Mouse (Mus musculus) limb, embryonic 13.5 days (tissue): ENCODE measurements around the gene Grin2d. TPM values are rescaled to one million over a fixed set of nuclear protein-coding genes. Genes with fewer than 3 reads are reported as not detected.

Experiments used
- ATAC-seq: fragments of 200-750 bp; cut with Nextera tagmentation; 2 replicates; pipeline ENCODE4 v1.8.0; 2017; ENCODE audit warnings: low read depth, moderate number of reproducible peaks, moderate TSS enrichment; ENCODE audit not compliant: low FRiP score
- H3K27ac ChIP-seq: fragments of 300-500 bp; sonication (generic); 2 replicates; pipeline ENCODE4 v1.5.1; 2015; ENCODE audit warnings: inconsistent platforms, mild to moderate bottlenecking, moderate library complexity
- H3K27me3 ChIP-seq: fragments of 300-500 bp; sonication (generic); 2 replicates; pipeline ENCODE4 v1.6.1; 2015; ENCODE audit warnings: mild to moderate bottlenecking, inconsistent platforms
- H3K36me3 ChIP-seq: fragments of 300-500 bp; sonication (generic); 2 replicates; pipeline ENCODE4 v1.6.1; 2015; ENCODE audit warnings: inconsistent platforms, mild to moderate bottlenecking, moderate library complexity
- H3K4me1 ChIP-seq: fragments of 300-500 bp; sonication (generic); 2 replicates; pipeline ENCODE4 v1.6.1; 2015; ENCODE audit warnings: inconsistent platforms
- H3K4me2 ChIP-seq: fragments of 300-500 bp; sonication (generic); replicated peaks from 2 replicates; pipeline ENCODE4 v1.6.1; 2015; ENCODE audit warnings: inconsistent platforms, mild to moderate bottlenecking, moderate library complexity
- H3K4me3 ChIP-seq: fragments of 300-500 bp; sonication (generic); 2 replicates; pipeline ENCODE4 v1.5.1; 2015; ENCODE audit warnings: moderate library complexity, mild to moderate bottlenecking, inconsistent platforms
- H3K9ac ChIP-seq: fragments of 300-500 bp; sonication (generic); 2 replicates; pipeline ENCODE4 v1.6.1; 2015; ENCODE audit warnings: mild to moderate bottlenecking, inconsistent platforms
- H3K9me3 ChIP-seq: fragments of 300-500 bp; sonication (generic); 2 replicates; pipeline ENCODE4 v1.6.1; 2016; ENCODE audit warnings: inconsistent platforms
- WGBS: fragments of 180-500 bp; shearing (Covaris S2); methylation state at CpG from one replicate; pipeline ENCODE4 v1.1.7; 2015; 5-methylcytosine and 5-hydroxymethylcytosine counted together
- polyA plus RNA-seq: library from polyadenylated mRNA; unstranded; fragments of >200 nt; fragmentation: Nextera tagmentation; extraction: Ambion mirVana; gene quantifications from 2 replicates; pipeline ENCODE4 v1.2.1, GENCODE M21; 2015

The Grin2d gene
- polyA plus RNA-seq, 1 experiment from 2014 or later: 0.43 TPM

DNA sequence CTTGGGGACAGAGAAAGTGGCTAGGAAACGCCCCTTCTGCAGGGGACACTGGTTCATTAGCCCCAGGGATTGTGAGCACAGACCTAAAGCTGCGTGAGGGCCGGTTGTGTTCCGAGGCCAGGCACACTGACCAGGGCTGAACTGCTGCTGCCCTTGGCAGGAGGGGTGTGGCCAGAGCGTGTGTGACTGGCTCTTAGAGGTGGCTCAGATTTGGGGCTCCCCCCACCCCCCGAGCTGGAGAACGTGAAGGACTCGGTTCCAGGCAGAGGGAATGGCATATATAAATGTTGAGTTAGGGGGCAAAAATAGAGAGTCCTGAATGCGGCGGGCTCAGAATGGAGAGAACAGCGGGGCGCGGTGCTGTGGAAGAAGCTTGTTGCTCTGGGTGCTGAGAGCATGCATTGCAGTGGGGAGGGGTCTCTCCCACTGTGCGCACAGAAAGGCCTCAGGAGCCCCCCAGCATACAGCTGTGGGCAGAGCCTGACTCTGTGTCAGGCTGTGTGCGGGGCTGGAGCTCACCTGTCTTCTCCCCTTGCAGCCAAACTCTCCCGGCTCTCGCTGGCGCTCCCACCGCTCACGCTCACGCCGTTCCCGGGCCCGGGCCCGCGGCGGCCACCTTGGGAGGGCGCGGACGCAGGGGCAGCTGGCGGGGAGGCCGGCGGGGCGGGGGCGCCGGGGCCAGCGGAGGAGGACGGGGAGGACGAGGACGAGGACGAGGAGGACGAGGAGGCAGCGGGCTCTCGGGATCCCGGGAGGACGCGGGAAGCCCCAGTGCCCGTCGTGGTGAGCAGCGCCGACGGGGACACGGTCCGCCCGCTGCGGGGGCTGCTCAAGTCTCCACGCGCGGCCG lies 80.3 kb downstream of the Grin2d start:
- WGBS: 1% methylated on average over 60 of the region's 60 CpGs
- H3K4me3 ChIP-seq: peak overlapping the region; percentile 47
- H3K27me3 ChIP-seq: peaks cover 37% of the 10 kb centered on the region
- H3K9me3 ChIP-seq: no peaks in the 10 kb centered on the region
- H3K36me3 ChIP-seq: peaks cover 49% of the 10 kb centered on the region
- H3K9ac ChIP-seq: peak overlapping the region; percentile 73
- no peak overlapping the region for H3K27ac ChIP-seq
- peak overlapping the region; percentile 89 for H3K4me2 ChIP-seq
- peaks cover 31% of the 10 kb centered on the region for H3K4me1 ChIP-seq
- ATAC-seq: no peak

GRCm38 (mm10) chr7:45796950-45797349 lies 81.2 kb downstream of the Grin2d start:
- peaks cover 49% of the 10 kb centered on the region for H3K36me3 ChIP-seq
- peaks cover 31% of the 10 kb centered on the region for H3K4me1 ChIP-seq
- no peak for ATAC-seq
- no peak overlapping the region for H3K4me3 ChIP-seq
- H3K27me3 ChIP-seq: peaks cover 37% of the 10 kb centered on the region
- H3K27ac ChIP-seq: no peak overlapping the region
- peak overlapping the region; percentile 89; the same call in 1 of the 2 replicates for H3K4me2 ChIP-seq
- 58% methylated on average over 6 of the region's 6 CpGs for WGBS
- no peak overlapping the region for H3K9ac ChIP-seq
- H3K9me3 ChIP-seq: no peaks in the 10 kb centered on the region

DNA sequence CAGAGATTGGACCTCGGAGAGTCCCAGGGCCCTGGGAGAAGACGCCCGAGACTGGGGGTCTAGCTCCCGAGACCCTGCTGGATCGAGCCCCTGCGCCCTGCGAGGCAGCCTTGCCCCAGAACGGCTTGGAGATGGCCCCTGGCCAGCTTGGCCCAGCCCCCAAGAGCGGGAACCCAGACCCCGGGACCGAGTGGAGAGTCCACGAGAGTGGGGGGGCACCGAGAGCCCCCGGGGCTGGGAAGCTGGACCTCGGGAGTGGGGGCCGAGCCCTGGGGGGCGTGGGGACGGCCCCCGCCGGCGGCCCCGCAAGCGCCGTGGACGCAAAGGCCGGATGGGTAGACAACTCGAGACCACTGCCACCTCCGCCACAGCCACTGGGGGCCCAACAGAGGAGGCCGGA lies 83.2 kb downstream of the Grin2d start:
- H3K9me3 ChIP-seq: no peaks in the 10 kb centered on the region
- no peak overlapping the region for H3K4me2 ChIP-seq
- WGBS: 90% methylated on average over 29 of the region's 29 CpGs
- H3K4me3 ChIP-seq: no peak overlapping the region
- no peak overlapping the region for H3K9ac ChIP-seq
- ATAC-seq: no peak
- peaks cover 64% of the 10 kb centered on the region for H3K36me3 ChIP-seq
- no peak overlapping the region for H3K27ac ChIP-seq
- H3K4me1 ChIP-seq: peaks cover 23% of the 10 kb centered on the region
- H3K27me3 ChIP-seq: peaks cover 36% of the 10 kb centered on the region

- 84% methylated on average over 24 of the region's 44 CpGs for WGBS
- no peak for ATAC-seq
- peaks cover 31% of the 10 kb centered on the region for H3K27me3 ChIP-seq
These were observed 84.1 kb downstream of the Grin2d start for GRCm38 (mm10) chr7:45793969-45794585.

DNA sequence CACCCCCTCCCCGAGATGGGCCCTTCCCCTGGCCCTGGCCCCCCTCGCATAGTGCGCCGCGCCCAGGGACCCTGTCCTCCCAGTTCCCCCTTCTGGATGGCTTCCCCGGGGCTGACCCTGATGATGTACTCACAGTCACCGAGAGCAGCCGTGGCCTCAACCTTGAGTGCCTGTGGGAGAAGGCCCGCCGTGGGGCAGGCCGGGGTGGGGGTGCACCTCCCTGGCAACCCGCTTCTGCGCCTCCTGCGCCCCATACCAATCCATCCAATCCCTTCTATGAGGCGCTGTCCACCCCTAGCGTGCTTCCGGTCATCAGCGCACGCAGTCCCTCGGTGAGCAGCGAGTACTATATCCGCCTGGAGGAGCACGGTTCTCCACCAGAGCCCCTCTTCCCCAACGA lies 84.9 kb downstream of the Grin2d start:
- Histone ChIP-seq H3K27ac (no peak overlapping the region), H3K9me3 (no peaks in the 10 kb centered on the region), H3K27me3 (peaks cover 23% of the 10 kb centered on the region), H3K4me2 (no peak overlapping the region), H3K36me3 (peaks cover 82% of the 10 kb centered on the region), H3K4me1 (peaks cover 16% of the 10 kb centered on the region), H3K4me3 (no peak overlapping the region), H3K9ac (no peak overlapping the region)
- WGBS: 83% methylated on average over 22 of the region's 24 CpGs
- no peak for ATAC-seq

More at GRCm38 (mm10) chr7:45793969-45794585, 84.1 kb downstream of the Grin2d start:
- Histone ChIP-seq H3K4me2 (no peak overlapping the region), H3K4me3 (no peak overlapping the region), H3K27ac (no peak overlapping the region), H3K9ac (no peak overlapping the region), H3K9me3 (no peaks in the 10 kb centered on the region), H3K4me1 (peaks cover 21% of the 10 kb centered on the region), H3K36me3 (peaks cover 73% of the 10 kb centered on the region)

DNA sequence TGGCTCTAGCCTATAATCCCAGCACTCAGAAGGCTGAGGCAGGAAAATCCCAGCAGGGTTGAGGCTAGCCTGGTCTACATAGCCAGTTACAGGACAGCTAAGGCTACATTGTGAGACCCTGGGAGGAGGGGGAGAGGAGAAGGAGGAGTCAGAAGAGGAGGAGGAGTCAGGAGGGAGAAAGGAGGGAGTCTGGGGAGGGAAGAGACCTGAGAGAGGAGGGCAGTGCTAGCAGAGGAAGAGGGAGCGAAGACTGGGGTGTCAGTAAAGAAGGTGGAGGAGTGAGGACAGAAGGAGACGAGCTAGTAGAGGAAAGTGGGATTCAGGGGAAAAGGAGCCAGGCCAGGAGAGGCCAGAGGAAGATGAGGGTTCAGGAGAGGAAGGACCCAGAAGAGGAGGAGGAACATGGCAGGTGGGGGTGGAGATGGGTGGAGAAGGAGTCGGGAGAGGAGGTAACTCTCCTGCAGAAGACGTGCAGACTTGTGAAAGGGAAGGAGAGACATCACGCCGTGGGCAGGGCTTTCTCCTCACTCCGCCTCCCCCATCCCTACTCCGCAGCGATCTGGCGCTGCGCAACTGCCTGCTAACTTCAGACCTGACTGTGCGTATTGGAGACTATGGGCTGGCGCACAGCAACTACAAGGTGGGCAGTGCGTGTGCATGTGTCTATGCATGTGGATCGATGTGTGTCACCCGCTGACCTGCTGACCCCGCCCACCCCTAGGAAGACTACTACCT lies 86.3 kb downstream of the Grin2d start:
- no peak overlapping the region for H3K4me3 ChIP-seq
- H3K4me2 ChIP-seq: no peak overlapping the region
- H3K4me1 ChIP-seq: peaks cover 13% of the 10 kb centered on the region
- H3K27ac ChIP-seq: no peak overlapping the region
- 73% methylated on average over 17 of the region's 17 CpGs for WGBS
- H3K36me3 ChIP-seq: peaks cover 90% of the 10 kb centered on the region
- no peaks in the 10 kb centered on the region for H3K9me3 ChIP-seq
- H3K27me3 ChIP-seq: peaks cover 10% of the 10 kb centered on the region
- H3K9ac ChIP-seq: no peak overlapping the region
- no peak for ATAC-seq

- H3K36me3 ChIP-seq: peaks cover 82% of the 10 kb centered on the region
- no peak overlapping the region for H3K4me3 ChIP-seq
- no peak overlapping the region for H3K27ac ChIP-seq
- H3K9ac ChIP-seq: no peak overlapping the region
- no peak overlapping the region for H3K4me2 ChIP-seq
- no peak for ATAC-seq
- WGBS: 56% methylated on average over 6 of the region's 6 CpGs
- H3K4me1 ChIP-seq: peaks cover 20% of the 10 kb centered on the region
- no peaks in the 10 kb centered on the region for H3K9me3 ChIP-seq
- no peaks in the 10 kb centered on the region for H3K27me3 ChIP-seq
These were observed 87.5 kb downstream of the Grin2d start for GRCm38 (mm10) chr7:45790721-45791120.

- H3K9me3 ChIP-seq: no peaks in the 10 kb centered on the region
- peaks cover 51% of the 10 kb centered on the region for H3K36me3 ChIP-seq
- no peak overlapping the region for H3K27ac ChIP-seq
- 85% methylated on average over 22 of the region's 22 CpGs for WGBS
- H3K4me1 ChIP-seq: peaks cover 32% of the 10 kb centered on the region
- 0 out of 2 replicates have a peak, but pooled peaks cover 4% of the 10 kb centered on the region for H3K27me3 ChIP-seq
- H3K9ac ChIP-seq: 0 out of 2 replicates have a peak overlapping the region, but pooled peaks have one; percentile 9
- no peak for ATAC-seq
- H3K4me3 ChIP-seq: peak overlapping the region; percentile 88
- peak overlapping the region; percentile 85 for H3K4me2 ChIP-seq
These were observed 90.5 kb downstream of the Grin2d start for GRCm38 (mm10) chr7:45787642-45788041.

DNA sequence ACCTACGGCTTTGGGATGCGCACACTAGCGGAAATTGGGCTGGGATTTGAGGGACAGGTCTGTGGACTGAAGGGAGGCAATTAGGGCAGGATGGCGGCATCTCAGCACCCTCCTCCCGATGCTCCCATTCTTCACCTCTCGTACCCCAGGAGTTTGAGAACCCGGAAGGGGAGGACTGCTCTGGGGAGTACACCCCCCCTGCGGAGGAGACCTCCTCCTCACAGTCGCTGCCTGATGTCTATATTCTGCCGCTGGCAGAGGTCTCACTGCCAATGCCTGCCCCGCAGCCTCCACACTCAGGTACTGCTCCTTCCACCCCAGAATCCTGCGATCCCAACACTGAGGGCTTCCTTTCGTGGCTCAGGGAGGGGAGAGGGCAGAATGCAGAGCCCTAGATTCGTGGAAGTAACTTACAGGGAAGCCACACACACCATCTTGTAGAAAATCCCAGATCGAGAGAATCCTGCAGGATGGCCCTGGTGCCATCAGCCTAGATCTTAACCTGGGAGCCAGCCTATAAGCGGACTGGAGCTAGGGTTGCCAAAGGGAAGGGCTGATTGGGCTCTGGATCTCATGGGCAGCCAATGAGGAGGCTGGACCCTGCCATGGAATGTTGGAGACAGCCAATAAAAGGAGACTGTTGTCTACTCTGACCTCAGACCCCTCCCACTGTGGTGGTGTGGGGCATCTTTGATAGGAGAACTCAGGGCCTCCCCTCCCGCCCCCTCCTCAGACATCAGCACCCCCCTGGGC lies 91.3 kb downstream of the Grin2d start:
- H3K4me3 ChIP-seq: peak overlapping the region; percentile 88
- 0 out of 2 replicates have a peak, but pooled peaks cover 4% of the 10 kb centered on the region for H3K27me3 ChIP-seq
- H3K9me3 ChIP-seq: no peaks in the 10 kb centered on the region
- peak; percentile 64 for ATAC-seq
- H3K4me1 ChIP-seq: peaks cover 32% of the 10 kb centered on the region
- H3K9ac ChIP-seq: peak overlapping the region; percentile 72
- H3K4me2 ChIP-seq: peak overlapping the region; percentile 85
- peaks cover 43% of the 10 kb centered on the region for H3K36me3 ChIP-seq
- H3K27ac ChIP-seq: peak overlapping the region; percentile 66; the same call in 1 of the 2 replicates
- WGBS: 7% methylated on average over 17 of the region's 17 CpGs

- H3K27me3 ChIP-seq: 0 out of 2 replicates have a peak, but pooled peaks cover 4% of the 10 kb centered on the region
- peak overlapping the region; percentile 85 for H3K4me2 ChIP-seq
- H3K36me3 ChIP-seq: peaks cover 37% of the 10 kb centered on the region
- peak overlapping the region; percentile 66; the same call in 1 of the 2 replicates for H3K27ac ChIP-seq
- H3K4me1 ChIP-seq: peaks cover 32% of the 10 kb centered on the region
- peak overlapping the region; percentile 72 for H3K9ac ChIP-seq
- H3K4me3 ChIP-seq: peak overlapping the region; percentile 88
- ATAC-seq: peak; percentile 80
- H3K9me3 ChIP-seq: no peaks in the 10 kb centered on the region
- WGBS: 0% methylated on average over 14 of the region's 14 CpGs
These were observed 92.0 kb downstream of the Grin2d start for GRCm38 (mm10) chr7:45786136-45786578.
